Mouse (Mus musculus) forebrain, embryonic 12.5 days (tissue): ENCODE results near the gene Cpa4. TPM values are rescaled to one million over a fixed set of nuclear protein-coding genes. Genes with fewer than 3 reads are reported as not detected.

Source experiments
- ATAC-seq: fragments of 200-750 bp; cut with Nextera tagmentation; 2 replicates; pipeline ENCODE4 v1.8.0; 2017; ENCODE audit warnings: moderate TSS enrichment; ENCODE audit not compliant: low FRiP score
- H3K27ac ChIP-seq: fragments of 300-500 bp; sonication (generic); 2 replicates; pipeline ENCODE4 v1.5.1; 2016; ENCODE audit warnings: mild to moderate bottlenecking
- H3K27me3 ChIP-seq: fragments of 300-500 bp; sonication (generic); 2 replicates; pipeline ENCODE4 v1.6.1; 2016; ENCODE audit warnings: mild to moderate bottlenecking
- H3K36me3 ChIP-seq: fragments of 300-500 bp; sonication (generic); replicated peaks from 2 replicates; pipeline ENCODE4 v1.6.1; 2016; ENCODE audit warnings: mild to moderate bottlenecking
- H3K4me1 ChIP-seq: fragments of 300-500 bp; sonication (generic); 2 replicates; pipeline ENCODE4 v1.6.1; 2016
- H3K4me2 ChIP-seq: fragments of 300-500 bp; sonication (generic); 2 replicates; pipeline ENCODE4 v1.6.1; 2016; ENCODE audit warnings: mild to moderate bottlenecking, moderate library complexity
- H3K4me3 ChIP-seq: fragments of 300-500 bp; sonication (generic); replicated peaks from 2 replicates; pipeline ENCODE4 v1.5.1; 2016; ENCODE audit warnings: mild to moderate bottlenecking
- H3K9ac ChIP-seq: fragments of 300-500 bp; sonication (generic); 2 replicates; pipeline ENCODE4 v1.6.1; 2016; ENCODE audit warnings: mild to moderate bottlenecking
- H3K9me3 ChIP-seq: fragments of 300-500 bp; sonication (generic); 2 replicates; pipeline ENCODE4 v1.6.1; 2016
- WGBS: fragments of 180-500 bp; shearing (Covaris S2); methylation state at CpG from one replicate; pipeline ENCODE4 v1.1.7; 2016; 5-methylcytosine and 5-hydroxymethylcytosine counted together
- polyA plus RNA-seq: library from polyadenylated mRNA; unstranded; fragments of >200 nt; fragmentation: Nextera tagmentation; extraction: Ambion mirVana; gene quantifications from 2 replicates; pipeline ENCODE4 v1.2.1, GENCODE M21; 2016

Cpa4 gene
- polyA plus RNA-seq, 1 experiment from 2014 or later, result 4.7 TPM

DNA sequence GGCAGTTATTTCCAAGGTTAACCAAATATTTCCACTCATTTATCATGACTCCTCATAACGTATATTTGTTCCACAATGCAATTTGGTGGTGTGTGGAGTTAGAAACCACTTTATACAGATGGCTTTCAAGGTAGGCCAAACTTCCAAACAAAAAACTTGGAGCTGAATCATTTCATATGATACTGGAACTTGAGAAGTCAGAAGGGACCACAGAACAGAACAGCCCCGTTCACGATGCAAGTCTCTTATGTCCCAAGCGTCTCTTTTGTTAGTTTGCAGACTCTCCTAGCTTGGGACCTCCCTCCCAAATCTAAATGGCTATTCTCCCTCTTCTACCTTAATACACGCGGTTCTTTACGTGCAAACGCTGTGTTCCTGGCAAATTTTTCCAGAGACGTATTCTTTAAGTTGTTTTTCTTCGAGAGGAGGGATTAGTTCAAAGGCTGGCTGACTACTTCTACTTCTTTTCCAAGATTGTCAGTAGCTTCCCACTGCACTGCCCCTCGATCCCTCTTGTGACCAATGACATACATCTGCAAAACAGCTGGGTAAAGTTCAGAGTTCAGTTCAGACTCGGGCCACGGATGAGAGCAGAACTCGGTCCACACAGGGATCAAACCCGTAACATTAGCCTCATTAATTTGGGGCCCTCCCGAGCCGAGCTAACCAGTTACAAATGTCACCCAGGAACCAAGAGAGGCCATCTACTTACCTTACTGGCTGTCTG is 8.5 kb downstream of the Cpa4 start:
- Histone ChIP-seq H3K27me3 (no peaks in the 10 kb centered on the region), H3K9me3 (no peaks in the 10 kb centered on the region), H3K4me3 (no peak overlapping the region), H3K4me1 (peaks cover 47% of the 10 kb centered on the region), H3K9ac (no peak overlapping the region), H3K36me3 (no peaks in the 10 kb centered on the region), H3K27ac (no peak overlapping the region), H3K4me2 (no peak overlapping the region)
- ATAC-seq, result no peak
- WGBS, result 79% methylated on average over 17 of the region's 17 CpGs

DNA sequence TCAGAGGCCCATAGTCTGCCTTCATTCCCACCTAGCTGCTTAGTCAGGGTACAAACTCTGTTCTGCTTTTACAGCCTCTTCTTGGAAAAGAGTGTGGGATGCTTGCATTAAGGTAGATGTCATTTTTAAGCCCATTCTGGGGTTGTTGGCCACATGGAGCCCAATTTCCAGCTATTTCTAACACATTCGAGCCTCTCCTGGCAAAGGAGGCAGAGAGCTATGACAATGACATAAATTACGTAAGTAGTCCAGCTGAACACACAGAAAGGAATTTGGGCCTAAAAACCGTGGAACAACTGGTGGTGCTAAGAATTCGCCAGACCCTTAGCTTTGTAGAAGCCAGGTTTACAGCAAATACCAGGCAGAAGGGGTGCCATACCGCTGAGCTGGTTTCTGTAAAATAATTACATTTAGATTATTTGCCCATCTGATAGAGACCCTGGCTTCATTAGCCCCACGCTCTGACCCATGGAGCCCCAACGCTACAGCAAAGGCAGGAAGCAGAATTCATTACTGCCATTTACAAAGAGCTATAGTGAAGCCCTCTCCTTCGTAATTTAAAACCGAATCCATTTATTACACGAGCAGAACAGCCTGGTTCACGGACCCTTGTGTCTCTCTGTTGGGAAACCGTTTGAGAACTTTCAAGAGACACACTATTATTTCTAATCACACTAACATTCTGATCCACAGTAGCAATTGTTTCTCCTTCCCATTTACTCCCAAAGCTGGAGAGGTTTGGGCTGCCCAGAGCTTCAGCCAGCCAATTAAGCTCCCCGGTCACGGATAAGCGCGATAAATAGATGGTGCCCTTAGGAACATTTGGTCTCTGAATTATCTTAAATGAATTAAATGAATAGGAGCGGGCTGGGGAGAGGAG is 12.0 kb downstream of the Cpa4 start:
- H3K27me3 ChIP-seq, result no peaks in the 10 kb centered on the region
- H3K9ac ChIP-seq, result peak overlapping the region; percentile 36; the same call in 1 of the 2 replicates
- H3K4me1 ChIP-seq, result peaks cover 24% of the 10 kb centered on the region
- no peak overlapping the region for H3K4me3 ChIP-seq
- peak overlapping the region; percentile 32 for H3K4me2 ChIP-seq
- peak overlapping the region; percentile 91 for H3K27ac ChIP-seq
- peak; percentile 78 for ATAC-seq
- H3K9me3 ChIP-seq, result no peaks in the 10 kb centered on the region
- no peaks in the 10 kb centered on the region for H3K36me3 ChIP-seq
- WGBS, result 21% methylated on average over 17 of the region's 17 CpGs

DNA sequence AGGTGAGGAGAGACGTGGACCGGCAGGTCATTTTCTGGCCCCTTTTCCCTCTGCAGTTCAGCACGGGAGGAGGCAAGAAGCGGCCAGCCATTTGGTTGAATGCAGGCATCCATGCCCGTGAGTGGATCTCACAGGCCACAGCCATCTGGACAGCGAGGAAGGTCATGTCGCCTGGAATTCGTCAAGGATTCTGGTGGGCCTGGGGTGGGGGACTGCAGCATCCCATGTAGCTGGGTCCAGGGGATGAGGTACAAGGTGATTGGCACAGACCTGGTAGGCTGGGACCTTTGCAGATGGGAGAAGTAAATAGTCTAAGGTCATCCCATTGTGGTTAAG is 12.6 kb downstream of the Cpa4 start:
- H3K9ac ChIP-seq, result peak overlapping the region; percentile 36; the same call in 1 of the 2 replicates
- H3K4me3 ChIP-seq, result no peak overlapping the region
- peak overlapping the region; percentile 32 for H3K4me2 ChIP-seq
- H3K4me1 ChIP-seq, result peaks cover 24% of the 10 kb centered on the region
- ATAC-seq, result peak; percentile 76; the same call in 1 of the 2 replicates
- H3K27me3 ChIP-seq, result no peaks in the 10 kb centered on the region
- H3K36me3 ChIP-seq, result no peaks in the 10 kb centered on the region
- WGBS, result 33% methylated on average over 8 of the region's 8 CpGs
- no peaks in the 10 kb centered on the region for H3K9me3 ChIP-seq
- H3K27ac ChIP-seq, result peak overlapping the region; percentile 91

DNA sequence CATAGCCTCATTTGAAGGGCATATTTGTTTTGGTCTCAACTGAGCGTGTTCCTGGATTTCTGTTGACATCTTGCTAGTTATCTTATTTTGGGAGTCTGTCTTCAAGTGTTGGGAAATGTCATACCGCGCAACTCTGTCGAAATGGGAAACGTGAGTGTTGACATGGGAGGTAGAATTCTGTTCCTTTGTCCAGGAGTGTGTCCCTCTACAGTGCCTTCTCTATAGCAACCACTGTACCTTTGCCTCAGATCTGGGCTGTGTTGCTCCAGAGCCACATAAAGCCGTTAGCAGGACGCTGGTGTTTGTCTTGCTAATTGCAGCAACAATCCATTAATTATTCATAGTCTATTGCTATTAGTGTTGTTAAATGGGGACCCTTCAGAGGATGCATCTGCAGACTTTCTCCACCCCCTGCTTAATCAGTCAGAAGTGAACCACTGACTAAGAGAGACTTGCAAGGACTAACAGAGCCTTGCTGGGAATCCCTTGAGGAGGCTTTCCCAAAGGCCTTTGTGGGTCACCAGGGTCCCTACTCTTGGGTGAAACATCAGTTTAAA is 18.8 kb downstream of the Cpa4 start:
- no peak; the same call in 1 of the 2 replicates for ATAC-seq
- Histone ChIP-seq H3K9ac (no peak overlapping the region), H3K4me1 (peaks cover 21% of the 10 kb centered on the region), H3K4me3 (no peak overlapping the region), H3K27ac (peak overlapping the region; percentile 42; the same call in 1 of the 2 replicates), H3K4me2 (no peak overlapping the region), H3K36me3 (0 out of 2 replicates have a peak, but pooled peaks cover 3% of the 10 kb centered on the region), H3K27me3 (no peaks in the 10 kb centered on the region), H3K9me3 (no peaks in the 10 kb centered on the region)
- 65% methylated on average over 7 of the region's 7 CpGs for WGBS

DNA sequence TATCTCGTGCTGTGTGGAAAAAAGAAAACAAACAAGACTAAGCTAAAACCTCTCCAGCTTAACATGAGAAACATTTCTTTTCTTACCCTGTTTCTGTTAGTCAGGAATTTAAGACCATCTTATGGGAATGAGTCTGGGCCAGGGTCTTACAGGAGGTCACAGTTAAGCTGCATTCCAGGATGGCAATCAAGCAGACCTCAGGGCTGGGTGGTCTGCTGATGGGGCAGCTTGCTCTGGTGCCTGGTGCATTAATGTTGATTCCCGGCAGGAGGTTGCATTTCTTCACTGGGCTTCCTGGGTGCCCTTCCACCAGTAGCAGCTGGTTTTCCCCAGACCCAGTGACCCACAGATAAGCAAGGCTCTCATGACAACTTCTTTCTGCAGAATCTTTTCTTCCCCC is 21.6 kb downstream of the Cpa4 start:
- WGBS, result 64% methylated on average over 2 of the region's 2 CpGs
- 0 out of 2 replicates have a peak, but pooled peaks cover 3% of the 10 kb centered on the region for H3K36me3 ChIP-seq
- no peak overlapping the region for H3K27ac ChIP-seq
- H3K4me2 ChIP-seq, result no peak overlapping the region
- H3K9me3 ChIP-seq, result no peaks in the 10 kb centered on the region
- no peaks in the 10 kb centered on the region for H3K27me3 ChIP-seq
- no peak overlapping the region for H3K4me3 ChIP-seq
- no peak for ATAC-seq
- no peak overlapping the region for H3K9ac ChIP-seq
- H3K4me1 ChIP-seq, result peaks cover 21% of the 10 kb centered on the region

DNA sequence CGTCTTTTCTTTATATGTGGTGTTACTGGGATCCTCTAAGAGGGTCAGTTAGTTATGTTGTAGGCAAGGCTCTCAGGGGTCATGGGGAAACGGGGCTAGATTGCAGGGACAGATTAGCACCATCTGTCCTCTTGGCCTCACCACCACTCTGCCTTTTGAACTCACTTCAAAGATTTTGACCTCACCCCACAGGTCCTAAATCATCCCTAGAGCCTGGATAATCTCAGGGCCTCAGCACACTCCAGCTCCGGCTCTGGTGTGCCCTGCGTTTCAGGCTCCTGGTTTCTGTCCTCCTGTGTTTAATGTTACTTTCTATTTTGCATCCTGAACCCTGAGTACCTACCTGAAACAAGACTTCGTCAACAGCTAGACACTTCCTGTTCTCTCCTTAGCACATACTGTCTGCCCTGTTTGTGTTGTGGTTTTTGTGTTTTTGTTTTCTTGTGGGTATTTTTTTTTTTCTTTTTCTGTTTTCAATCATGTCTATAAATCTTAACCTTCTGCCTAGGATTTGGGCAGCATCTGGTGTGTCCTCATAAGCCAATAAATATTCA is 23.8 kb downstream of the Cpa4 start:
- no peak overlapping the region for H3K4me2 ChIP-seq
- peaks cover 13% of the 10 kb centered on the region for H3K4me1 ChIP-seq
- 81% methylated on average over 5 of the region's 5 CpGs for WGBS
- no peak for ATAC-seq
- no peak overlapping the region for H3K4me3 ChIP-seq
- no peak overlapping the region for H3K9ac ChIP-seq
- no peaks in the 10 kb centered on the region for H3K9me3 ChIP-seq
- H3K27me3 ChIP-seq, result no peaks in the 10 kb centered on the region
- 0 out of 2 replicates have a peak, but pooled peaks cover 3% of the 10 kb centered on the region for H3K36me3 ChIP-seq
- no peak overlapping the region for H3K27ac ChIP-seq

DNA sequence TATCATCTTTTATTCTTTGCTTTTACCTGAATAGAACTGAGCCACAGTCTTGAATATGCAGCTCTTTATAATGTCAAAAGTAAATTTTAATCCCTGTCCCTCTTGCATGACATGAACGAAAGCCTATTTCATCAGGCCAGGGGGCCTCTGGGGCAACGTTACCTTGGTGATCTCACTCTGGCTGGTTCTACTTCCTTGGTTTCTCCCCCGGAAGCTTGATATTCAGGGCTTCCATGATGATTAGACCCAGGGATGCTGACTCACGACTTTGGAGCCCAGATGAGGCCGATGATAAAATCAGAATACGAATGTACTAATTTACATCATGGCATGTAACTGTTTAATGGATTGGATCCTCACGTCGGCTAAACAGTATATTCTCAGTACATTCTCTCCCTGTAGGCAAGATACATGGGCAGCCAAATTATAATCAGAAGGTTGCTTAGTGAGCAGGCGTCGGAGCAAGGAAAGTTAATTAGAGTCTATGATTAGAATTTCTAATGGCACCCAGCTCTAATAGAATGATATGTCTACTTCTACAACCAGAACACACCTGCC is 24.3 kb downstream of the Cpa4 start:
- no peak overlapping the region for H3K9ac ChIP-seq
- no peaks in the 10 kb centered on the region for H3K27me3 ChIP-seq
- no peak overlapping the region for H3K27ac ChIP-seq
- H3K36me3 ChIP-seq, result 0 out of 2 replicates have a peak, but pooled peaks cover 3% of the 10 kb centered on the region
- whole genome bisulfite sequencing, result 75% methylated on average over 10 of the region's 10 CpGs
- no peak overlapping the region for H3K4me3 ChIP-seq
- H3K4me2 ChIP-seq, result no peak overlapping the region
- H3K4me1 ChIP-seq, result peaks cover 8% of the 10 kb centered on the region
- ATAC-seq, result peak; percentile 39; the same call in 1 of the 2 replicates
- no peaks in the 10 kb centered on the region for H3K9me3 ChIP-seq

DNA sequence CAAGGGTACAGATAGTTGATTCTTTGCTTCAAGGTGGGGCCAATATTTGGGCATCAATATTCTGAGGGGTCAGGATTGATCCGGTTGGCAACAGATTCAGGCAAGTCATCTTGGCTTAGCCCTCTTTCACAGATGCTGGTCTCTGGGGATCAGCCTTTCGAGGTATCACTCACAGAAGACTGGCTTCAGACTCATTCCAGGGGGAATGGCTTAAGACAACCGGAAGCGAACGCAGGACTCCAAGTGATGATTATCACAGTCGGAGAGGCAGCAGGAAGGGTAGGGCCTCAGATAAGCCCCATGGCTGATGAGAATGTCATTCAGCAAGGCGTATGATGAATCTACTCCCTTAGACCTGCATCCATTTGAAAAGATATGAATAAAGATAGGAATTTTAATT is 26.2 kb downstream of the Cpa4 start:
- no peak overlapping the region for H3K9ac ChIP-seq
- H3K4me2 ChIP-seq, result no peak overlapping the region
- H3K4me1 ChIP-seq, result peaks cover 5% of the 10 kb centered on the region
- H3K36me3 ChIP-seq, result 0 out of 2 replicates have a peak, but pooled peaks cover 3% of the 10 kb centered on the region
- no peak overlapping the region for H3K4me3 ChIP-seq
- 88% methylated on average over 7 of the region's 7 CpGs for WGBS
- no peak overlapping the region for H3K27ac ChIP-seq
- no peaks in the 10 kb centered on the region for H3K9me3 ChIP-seq
- ATAC-seq, result no peak
- no peaks in the 10 kb centered on the region for H3K27me3 ChIP-seq

DNA sequence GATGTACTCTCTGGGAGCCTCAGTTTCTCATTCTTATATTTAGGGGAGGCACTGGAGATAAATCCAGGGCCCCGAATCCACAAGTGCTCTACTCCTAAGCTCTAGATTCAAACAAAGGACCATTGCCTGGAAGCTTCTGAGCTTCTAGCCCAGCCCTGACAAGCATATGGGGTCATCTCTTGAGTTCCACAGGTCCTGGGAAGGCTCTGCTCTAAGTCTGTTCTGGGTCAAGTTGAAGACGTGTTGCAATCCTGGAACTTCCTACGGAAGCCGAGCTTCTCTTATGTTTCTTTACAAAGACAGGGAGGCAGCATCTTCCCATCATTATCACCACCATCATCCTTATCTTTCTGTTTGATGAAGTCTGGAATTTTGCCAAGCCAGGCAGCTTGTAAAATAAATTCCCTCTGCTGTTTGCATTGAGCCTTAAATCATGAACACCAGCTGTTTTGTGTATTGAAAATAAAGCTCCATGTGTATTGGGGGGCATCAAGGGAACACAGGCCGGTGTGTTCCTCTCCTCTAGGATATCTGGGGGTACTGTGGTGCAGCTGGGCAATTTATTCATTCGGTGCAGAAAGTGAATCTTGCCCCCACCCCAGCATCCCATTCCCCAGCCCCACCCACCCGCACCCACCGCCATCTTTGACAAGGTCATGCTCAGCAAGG is 28.2 kb downstream of the Cpa4 start:
- 94% methylated on average over 8 of the region's 8 CpGs for WGBS
- H3K9ac ChIP-seq, result no peak overlapping the region
- H3K9me3 ChIP-seq, result no peaks in the 10 kb centered on the region
- no peak overlapping the region for H3K4me3 ChIP-seq
- no peak for ATAC-seq
- H3K36me3 ChIP-seq, result no peaks in the 10 kb centered on the region
- no peak overlapping the region for H3K27ac ChIP-seq
- no peak overlapping the region for H3K4me2 ChIP-seq
- no peaks in the 10 kb centered on the region for H3K27me3 ChIP-seq
- H3K4me1 ChIP-seq, result no peaks in the 10 kb centered on the region

DNA sequence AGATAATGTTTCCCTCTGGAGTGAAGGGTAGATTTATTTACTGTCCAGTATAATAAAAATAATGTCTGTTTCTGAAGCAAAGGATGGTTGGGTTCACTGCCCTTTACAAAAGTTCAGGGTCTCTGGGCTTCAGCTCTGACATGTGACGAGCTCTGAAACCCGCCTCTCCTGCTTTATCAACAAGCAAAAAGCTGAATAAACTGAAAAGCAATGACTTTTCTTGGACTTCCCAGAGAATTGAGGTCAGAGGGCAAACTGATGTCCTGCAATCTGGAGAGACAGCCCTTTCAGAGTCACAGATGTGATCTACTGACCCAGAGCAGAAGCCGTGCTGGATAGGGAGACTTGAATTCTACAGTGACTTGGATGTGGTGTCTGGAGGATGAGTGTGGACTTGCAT is 31.9 kb downstream of the Cpa4 start:
- Histone ChIP-seq H3K4me3 (no peak overlapping the region), H3K36me3 (no peaks in the 10 kb centered on the region), H3K27ac (no peak overlapping the region), H3K27me3 (no peaks in the 10 kb centered on the region), H3K9me3 (no peaks in the 10 kb centered on the region), H3K4me1 (0 out of 2 replicates have a peak, but pooled peaks cover 2% of the 10 kb centered on the region), H3K9ac (no peak overlapping the region), H3K4me2 (no peak overlapping the region)
- WGBS, result 77% methylated on average over 3 of the region's 3 CpGs
- no peak for ATAC-seq

DNA sequence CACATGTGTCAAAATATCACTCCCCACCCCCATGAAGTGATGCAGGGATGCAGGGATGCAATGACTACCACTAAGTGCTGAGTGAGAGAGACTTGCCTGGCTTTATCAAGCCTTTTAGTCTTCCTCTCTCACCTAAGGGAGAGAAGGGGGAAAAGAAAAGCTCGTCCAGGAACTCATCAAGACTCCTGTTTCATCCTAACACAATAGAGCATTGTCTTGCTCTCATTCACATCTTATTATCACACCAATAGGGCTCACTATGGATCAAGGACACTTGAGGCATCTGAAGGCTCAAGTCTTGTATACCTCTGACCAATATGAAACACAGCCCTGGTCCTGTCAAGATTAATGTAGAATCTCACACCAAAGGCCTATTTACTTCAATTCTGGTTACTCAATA is 32.8 kb downstream of the Cpa4 start:
- Histone ChIP-seq H3K9me3 (no peaks in the 10 kb centered on the region), H3K36me3 (no peaks in the 10 kb centered on the region), H3K4me3 (no peak overlapping the region), H3K27ac (no peak overlapping the region), H3K9ac (no peak overlapping the region), H3K27me3 (no peaks in the 10 kb centered on the region), H3K4me1 (0 out of 2 replicates have a peak, but pooled peaks cover 2% of the 10 kb centered on the region), H3K4me2 (no peak overlapping the region)
- ATAC-seq, result no peak
- WGBS, result 48% methylated on average over 1 of the region's 1 CpGs
